Mouse (Mus musculus) monocyte, adult 2 months (primary cell): ENCODE measurements around the gene Dock8.

Experiments used
- DNase-seq, 2 experiments: peaks; one replicate each; pipeline ENCODE4 v3.0.0; 2022; ENCODE audit warnings: low spot score in 2 of 2, low read depth in 1 of 2

The Dock8 gene

GRCm38 (mm10) chr19:24999201-24999886 is at the start of gene Dock8:
Dock8 (plus strand) TSS chr19:24999534.
- peak; percentile 45 to 72 for DNase-seq

- no peak for DNase-seq
Measured at GRCm38 (mm10) chr19:24958531-24958930, 40.8 kb upstream of the Dock8 start.

GRCm38 (mm10) chr19:24961172-24961962 is 38.0 kb upstream of the Dock8 start, which contains the start of gene Cbwd1:
Cbwd1 (minus strand) TSS chr19:24961610.
- DNase-seq, result peak; percentile 97 to 98

DNA sequence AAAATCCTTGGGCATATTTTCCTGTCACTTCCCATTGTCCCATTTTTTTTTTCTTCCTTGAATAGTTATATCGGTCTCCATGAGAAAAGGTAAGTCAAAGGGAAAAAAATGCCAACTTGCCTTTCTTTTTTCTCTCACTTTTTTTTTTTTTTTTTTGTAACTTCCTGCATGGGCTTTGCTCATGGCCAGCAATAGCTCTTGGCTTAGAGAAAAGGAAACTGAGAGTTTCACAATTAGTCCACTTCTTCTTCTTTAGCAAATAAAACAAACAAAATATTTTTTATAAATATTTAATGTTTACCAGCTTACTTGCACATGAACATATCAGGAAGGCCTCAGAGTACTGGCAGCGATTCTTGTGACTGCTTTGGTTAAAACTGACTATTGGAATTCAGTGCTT is 33.1 kb upstream of the Dock8 start:
- no peak for DNase-seq

DNA sequence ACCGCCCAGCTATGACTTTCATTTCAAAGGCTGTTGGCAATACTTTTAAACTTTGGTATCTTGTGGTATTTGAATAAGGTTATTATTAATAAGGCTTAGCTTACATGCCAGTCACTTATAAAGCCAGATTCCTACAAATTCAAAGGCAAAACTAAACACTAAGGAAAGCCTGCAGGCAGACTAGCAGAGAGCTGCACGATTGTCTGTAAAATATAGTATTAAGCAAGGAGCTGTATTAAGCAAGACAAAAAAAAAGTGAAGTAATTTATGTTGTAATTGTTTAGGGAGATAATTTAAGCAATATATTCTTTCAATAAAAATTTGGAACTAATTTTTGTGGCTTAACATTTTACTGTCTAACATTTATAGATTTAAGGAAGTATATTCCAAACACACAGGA is 32.4 kb upstream of the Dock8 start:
- DNase-seq, result no peak

GRCm38 (mm10) chr19:24971307-24971706 is 28.0 kb upstream of the Dock8 start:
- DNase-seq, result peak in 1 of 2 experiments; percentile 25

DNA sequence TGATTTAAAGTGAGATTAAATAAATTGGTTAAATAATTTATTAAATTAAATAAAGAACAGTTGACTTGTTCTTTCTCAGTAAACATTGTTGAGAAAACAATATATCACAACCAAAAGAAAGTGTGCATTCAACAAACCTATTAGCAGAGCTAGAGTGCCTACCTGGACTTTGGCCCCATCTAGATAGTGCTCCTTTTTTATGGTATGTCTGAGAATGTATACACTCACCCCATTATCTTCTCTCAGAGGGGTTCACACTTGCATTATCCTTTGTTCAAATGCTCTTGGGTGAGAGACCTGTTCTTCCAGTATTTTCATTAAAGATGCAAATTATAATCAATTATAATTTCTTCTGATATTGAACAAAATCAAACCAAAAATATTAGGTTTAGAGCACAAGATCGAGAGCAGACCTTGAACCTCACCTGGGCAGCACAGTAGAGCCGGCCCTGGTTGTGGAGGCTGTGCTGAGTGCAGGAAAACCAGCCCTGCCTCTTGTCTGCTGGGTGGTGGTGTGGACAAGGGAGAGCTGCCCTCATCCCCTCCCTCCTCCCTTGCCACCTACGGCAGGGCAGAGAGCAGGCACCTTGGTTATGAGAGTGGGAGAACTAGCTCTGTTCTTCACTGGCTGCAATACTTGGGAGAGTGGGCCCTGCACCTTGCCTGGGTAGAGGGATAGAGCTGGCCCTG is 26.5 kb upstream of the Dock8 start:
- DNase-seq, result no peak

DNA sequence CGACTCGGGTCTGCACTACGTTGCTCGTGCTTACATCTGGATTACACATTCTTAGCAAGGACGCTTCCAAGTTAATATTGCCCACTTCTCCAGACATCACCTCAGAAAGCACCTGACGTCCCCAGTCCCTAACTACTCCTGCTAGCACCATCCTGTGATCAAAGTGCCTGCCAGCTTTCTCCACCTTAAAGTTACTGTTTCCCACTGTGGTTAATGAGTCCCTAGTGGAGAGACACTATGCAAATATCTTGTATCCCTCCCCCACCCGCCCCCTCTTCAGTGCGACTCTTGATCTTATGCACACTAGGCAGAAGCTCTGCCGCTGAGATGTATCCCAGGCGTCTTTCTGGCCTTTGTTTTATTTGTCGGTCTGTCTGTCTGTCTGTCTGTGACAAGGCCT is 21.3 kb upstream of the Dock8 start:
- DNase-seq, result no peak

DNA sequence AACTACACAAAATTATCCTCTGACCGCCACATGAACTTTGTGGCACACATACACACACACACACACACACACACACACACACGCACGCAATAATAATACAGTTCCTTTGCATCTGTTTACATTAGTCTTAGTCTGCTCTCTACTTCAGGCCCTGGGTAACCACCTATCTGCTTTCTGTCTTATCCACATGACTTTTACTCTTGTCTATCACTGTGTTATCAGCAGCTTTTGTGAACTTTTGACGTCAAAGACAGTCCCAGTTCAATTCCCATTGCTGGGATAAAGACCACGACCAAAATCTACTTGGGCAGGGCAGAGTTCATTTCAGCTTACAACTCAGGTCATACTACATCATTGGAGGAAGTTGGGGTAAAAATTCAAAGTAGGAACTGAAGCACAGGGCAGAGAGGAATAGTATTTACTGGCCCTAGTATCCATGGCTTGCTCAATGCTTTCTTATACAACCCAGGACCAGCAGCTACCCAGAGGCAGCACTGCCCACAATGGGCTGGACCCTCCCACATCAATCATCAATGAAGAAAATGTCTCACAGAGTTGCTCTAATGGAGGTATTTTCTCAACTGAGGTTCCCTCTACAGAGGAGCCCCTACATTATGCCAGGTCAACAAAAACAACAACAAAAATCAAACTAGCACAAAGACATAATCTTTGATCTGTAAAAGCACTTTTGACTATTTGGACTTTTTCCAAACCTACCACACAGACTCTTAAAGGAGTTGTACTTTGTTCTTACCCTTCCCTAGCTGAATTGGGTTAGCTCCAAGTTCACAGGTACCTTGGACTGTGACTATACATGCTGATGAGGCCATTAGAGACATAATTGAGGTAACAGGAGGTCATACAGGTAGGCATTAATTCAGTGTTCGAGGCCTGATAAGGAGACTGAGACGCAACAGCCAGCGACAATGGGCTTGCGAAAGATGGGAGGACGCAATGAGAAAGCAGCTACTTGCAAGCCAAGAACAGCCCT is 20.2 kb upstream of the Dock8 start:
- no peak for DNase-seq

GRCm38 (mm10) chr19:24981294-24981693 is 18.0 kb upstream of the Dock8 start:
- DNase-seq, result no peak

- no peak for DNase-seq
Measured at GRCm38 (mm10) chr19:24983050-24983449, 16.3 kb upstream of the Dock8 start.

GRCm38 (mm10) chr19:24983857-24984498 is 15.4 kb upstream of the Dock8 start:
- no peak for DNase-seq

- no peak for DNase-seq
Measured at GRCm38 (mm10) chr19:24985045-24985444, 14.3 kb upstream of the Dock8 start.

GRCm38 (mm10) chr19:24987355-24987754 is 12.0 kb upstream of the Dock8 start:
- DNase-seq, result no peak

- DNase-seq, result no peak
Measured at GRCm38 (mm10) chr19:24988831-24989230, 10.5 kb upstream of the Dock8 start.

GRCm38 (mm10) chr19:24990138-24990822 is 9.1 kb upstream of the Dock8 start:
- no peak for DNase-seq

DNA sequence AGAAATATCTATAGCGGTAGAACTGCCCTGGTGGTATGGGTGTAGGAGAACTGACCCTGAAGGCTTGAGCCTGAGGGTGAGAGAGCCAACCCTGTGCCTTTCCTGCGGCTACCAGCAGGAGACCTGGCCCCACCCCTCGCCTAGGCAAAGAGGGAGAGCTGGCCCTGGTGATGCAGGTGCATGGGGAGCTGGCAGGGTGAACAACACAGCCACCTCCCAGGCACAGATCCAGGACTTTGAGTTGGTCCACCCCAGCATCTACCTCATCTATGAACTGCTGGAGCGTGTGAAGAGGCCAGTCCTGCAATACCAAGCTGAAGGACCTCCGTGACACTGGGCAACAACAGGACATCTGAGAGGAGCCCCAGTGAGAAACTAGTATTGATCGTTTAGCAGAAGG is 5.8 kb upstream of the Dock8 start:
- DNase-seq, result no peak

- no peak for DNase-seq
Measured at GRCm38 (mm10) chr19:24994900-24995299, 4.4 kb upstream of the Dock8 start.

- DNase-seq, result peak in 1 of 2 experiments; percentile 57
Measured at GRCm38 (mm10) chr19:24996815-24997704, 2.3 kb upstream of the Dock8 start.
